Mouse (Mus musculus) forebrain, embryonic 13.5 days (tissue): ENCODE data around the gene Mfsd10. TPM values are rescaled to one million over a fixed set of nuclear protein-coding genes. Genes with fewer than 3 reads are reported as not detected.

ENCODE experiments used
- ATAC-seq: fragments of 200-750 bp; cut with Nextera tagmentation; 2 replicates; pipeline ENCODE4 v1.8.0; 2017
- H3K27ac ChIP-seq: fragments of 300-500 bp; sonication (generic); 2 replicates; pipeline ENCODE4 v1.5.1; 2015; ENCODE audit warnings: inconsistent platforms, mild to moderate bottlenecking, moderate library complexity
- H3K27me3 ChIP-seq: fragments of 300-500 bp; sonication (generic); 2 replicates; pipeline ENCODE4 v1.6.1; 2015; ENCODE audit warnings: mild to moderate bottlenecking, inconsistent platforms
- H3K36me3 ChIP-seq: fragments of 300-500 bp; sonication (generic); 2 replicates; pipeline ENCODE4 v1.6.1; 2015; ENCODE audit warnings: mild to moderate bottlenecking, inconsistent platforms; ENCODE audit not compliant: poor library complexity, severe bottlenecking
- H3K4me1 ChIP-seq: fragments of 300-500 bp; sonication (generic); 2 replicates; pipeline ENCODE4 v1.6.1; 2015; ENCODE audit warnings: inconsistent platforms
- H3K4me2 ChIP-seq: fragments of 300-500 bp; sonication (generic); 2 replicates; pipeline ENCODE4 v1.6.1; 2015; ENCODE audit warnings: inconsistent platforms, mild to moderate bottlenecking, moderate library complexity
- H3K4me3 ChIP-seq: fragments of 300-500 bp; sonication (generic); 2 replicates; pipeline ENCODE4 v1.5.1; 2015; ENCODE audit warnings: mild to moderate bottlenecking, inconsistent platforms
- H3K9ac ChIP-seq: fragments of 300-500 bp; sonication (generic); 2 replicates; pipeline ENCODE4 v1.6.1; 2015; ENCODE audit warnings: mild to moderate bottlenecking, inconsistent platforms
- H3K9me3 ChIP-seq: fragments of 300-500 bp; sonication (generic); replicated peaks from 2 replicates; pipeline ENCODE4 v1.6.1; 2016; ENCODE audit warnings: inconsistent platforms
- WGBS: fragments of 180-500 bp; shearing (Covaris S2); methylation state at CpG from one replicate; pipeline ENCODE4 v1.1.7; 2015; 5-methylcytosine and 5-hydroxymethylcytosine counted together
- polyA plus RNA-seq: library from polyadenylated mRNA; unstranded; fragments of >200 nt; fragmentation: Nextera tagmentation; extraction: Ambion mirVana; gene quantifications from 2 replicates; pipeline ENCODE4 v1.2.1, GENCODE M21; 2015

Mfsd10 gene
- polyA plus RNA-seq, 1 experiment from 2014 or later: 86.9 TPM

DNA sequence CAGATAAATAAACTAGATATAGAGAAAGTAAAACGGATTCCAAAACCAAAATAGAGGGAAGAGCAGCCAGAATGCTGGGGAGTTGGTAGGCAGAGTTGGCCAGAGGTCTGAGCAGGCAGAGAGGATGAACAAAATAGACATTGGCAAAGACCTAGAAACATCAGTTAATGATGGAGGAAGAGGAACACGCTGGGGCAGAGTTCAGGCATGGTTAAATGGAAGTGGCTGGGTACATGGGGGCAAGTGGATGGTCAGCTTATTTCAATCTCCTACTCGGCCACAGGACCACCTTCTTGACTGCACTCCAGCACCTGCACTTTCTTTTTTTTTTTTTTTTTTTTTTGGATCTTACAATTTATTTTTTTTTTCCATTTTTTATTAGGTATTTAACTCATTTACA lies 5.0 kb upstream of the Mfsd10 start:
- Histone ChIP-seq H3K9ac (no peak overlapping the region), H3K9me3 (no peaks in the 10 kb centered on the region), H3K4me2 (no peak overlapping the region), H3K36me3 (peaks cover 90% of the 10 kb centered on the region), H3K27me3 (no peaks in the 10 kb centered on the region), H3K4me1 (0 out of 2 replicates have a peak, but pooled peaks cover 4% of the 10 kb centered on the region), H3K4me3 (no peak overlapping the region), H3K27ac (no peak overlapping the region)
- 81% methylated on average over 3 of the region's 3 CpGs for WGBS
- ATAC-seq: no peak

DNA sequence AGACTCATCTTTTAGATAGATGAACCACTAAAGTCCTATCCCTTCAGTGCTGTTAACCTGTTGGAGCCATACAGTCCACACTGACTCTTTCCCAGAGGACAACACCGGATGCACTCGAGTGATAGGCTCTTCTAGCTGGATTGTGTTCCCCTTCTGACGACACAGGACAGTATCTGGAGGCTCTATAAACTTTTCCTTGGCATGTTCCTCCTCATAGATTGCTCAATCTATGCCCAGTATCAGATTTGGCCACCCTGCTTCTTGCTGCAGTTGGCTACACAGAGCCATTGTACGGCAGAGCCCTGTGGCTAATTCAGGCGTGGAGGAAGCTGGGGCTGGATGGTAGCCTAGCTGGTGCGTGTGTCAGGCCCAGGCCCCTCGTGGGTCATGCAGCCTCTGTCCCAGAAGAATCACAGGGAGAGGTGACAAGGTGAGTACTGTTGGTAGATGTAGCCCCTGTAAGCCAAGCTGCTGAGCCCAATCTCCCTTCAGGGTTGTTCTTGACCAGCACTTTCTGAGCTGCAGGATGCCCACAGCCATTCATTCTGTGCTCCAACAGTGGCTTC lies 662 bp upstream of the Mfsd10 start:
- no peaks in the 10 kb centered on the region for H3K9me3 ChIP-seq
- peak overlapping the region; percentile 81; the same call in 1 of the 2 replicates for H3K9ac ChIP-seq
- no peak overlapping the region for H3K4me3 ChIP-seq
- 82% methylated on average over 7 of the region's 7 CpGs for WGBS
- H3K4me1 ChIP-seq: peaks cover 23% of the 10 kb centered on the region
- H3K36me3 ChIP-seq: peaks cover 75% of the 10 kb centered on the region
- no peak overlapping the region for H3K27ac ChIP-seq
- no peak for ATAC-seq
- H3K27me3 ChIP-seq: no peaks in the 10 kb centered on the region
- H3K4me2 ChIP-seq: peak overlapping the region; percentile 91

DNA sequence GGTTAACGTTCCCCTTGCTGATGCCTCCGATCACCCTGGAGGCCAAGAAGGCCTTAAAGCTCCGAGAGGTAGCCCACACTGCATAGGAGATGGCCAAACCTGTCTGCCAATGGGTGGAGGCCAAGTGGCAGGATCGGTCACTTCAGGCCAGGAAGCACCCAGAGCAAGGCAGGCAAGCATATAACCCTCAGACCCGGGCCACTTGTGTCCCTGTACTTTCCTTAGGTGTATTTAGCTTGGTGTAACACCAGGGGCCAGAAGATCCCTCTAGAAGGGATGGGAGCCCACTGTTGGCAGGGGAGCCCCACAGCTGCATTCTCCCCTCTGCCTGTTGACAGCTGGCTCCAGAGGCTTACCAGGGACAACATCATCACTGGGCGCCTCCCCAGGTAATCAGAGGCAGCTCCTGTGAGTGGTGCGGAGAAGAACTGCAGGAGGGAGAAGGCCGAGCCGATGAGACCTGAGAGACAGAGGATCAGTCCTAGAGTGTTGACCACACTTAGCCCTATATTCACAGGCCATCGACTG lies 1.3 kb downstream of the Mfsd10 start:
- H3K4me2 ChIP-seq: peak overlapping the region; percentile 91
- H3K9me3 ChIP-seq: no peaks in the 10 kb centered on the region
- WGBS: 64% methylated on average over 10 of the region's 10 CpGs
- ATAC-seq: no peak
- H3K36me3 ChIP-seq: peaks cover 81% of the 10 kb centered on the region
- H3K27ac ChIP-seq: peak overlapping the region; percentile 2; the same call in 1 of the 2 replicates
- peaks cover 23% of the 10 kb centered on the region for H3K4me1 ChIP-seq
- H3K9ac ChIP-seq: peak overlapping the region; percentile 81
- peak overlapping the region; percentile 61 for H3K4me3 ChIP-seq
- H3K27me3 ChIP-seq: no peaks in the 10 kb centered on the region

DNA sequence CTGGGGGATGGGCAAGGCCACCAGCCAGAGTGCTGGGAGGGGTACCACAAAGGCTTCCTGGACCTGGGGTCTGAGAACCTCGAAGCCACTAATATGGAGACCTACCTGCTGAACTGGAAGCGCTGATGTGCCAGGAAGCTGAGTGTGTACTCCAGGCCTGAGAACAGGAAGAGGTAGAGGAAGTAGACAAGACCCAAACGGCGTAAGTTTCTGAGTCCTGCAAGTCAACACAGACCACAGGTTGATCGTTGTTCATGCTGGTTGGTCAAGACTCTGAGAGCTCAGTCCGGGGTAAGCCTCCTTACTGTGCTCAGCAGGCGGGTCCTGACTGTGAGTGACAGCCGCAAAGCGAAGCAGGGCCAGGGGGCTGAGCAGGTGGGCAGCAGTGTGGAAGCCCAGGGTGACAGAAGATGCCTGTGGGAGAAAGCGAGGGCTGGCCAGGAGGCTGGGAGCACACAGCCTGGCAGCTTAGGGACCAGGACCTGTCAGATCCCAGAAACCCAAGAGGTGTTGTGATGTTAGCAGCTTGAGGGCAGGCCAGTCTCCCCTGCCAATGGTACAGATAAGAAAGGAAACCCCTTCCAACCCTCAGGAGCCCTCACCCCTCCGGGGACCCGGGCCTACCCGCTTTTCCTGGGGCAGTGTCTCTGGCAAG lies 2.1 kb downstream of the Mfsd10 start:
- Histone ChIP-seq H3K36me3 (peaks cover 81% of the 10 kb centered on the region), H3K27ac (no peak overlapping the region; the same call in 1 of the 2 replicates), H3K27me3 (no peaks in the 10 kb centered on the region), H3K4me3 (no peak overlapping the region), H3K4me1 (peaks cover 23% of the 10 kb centered on the region), H3K9ac (0 out of 2 replicates have a peak overlapping the region, but pooled peaks have one; percentile 7), H3K4me2 (no peak overlapping the region), H3K9me3 (no peaks in the 10 kb centered on the region)
- 91% methylated on average over 13 of the region's 13 CpGs for WGBS
- no peak for ATAC-seq

DNA sequence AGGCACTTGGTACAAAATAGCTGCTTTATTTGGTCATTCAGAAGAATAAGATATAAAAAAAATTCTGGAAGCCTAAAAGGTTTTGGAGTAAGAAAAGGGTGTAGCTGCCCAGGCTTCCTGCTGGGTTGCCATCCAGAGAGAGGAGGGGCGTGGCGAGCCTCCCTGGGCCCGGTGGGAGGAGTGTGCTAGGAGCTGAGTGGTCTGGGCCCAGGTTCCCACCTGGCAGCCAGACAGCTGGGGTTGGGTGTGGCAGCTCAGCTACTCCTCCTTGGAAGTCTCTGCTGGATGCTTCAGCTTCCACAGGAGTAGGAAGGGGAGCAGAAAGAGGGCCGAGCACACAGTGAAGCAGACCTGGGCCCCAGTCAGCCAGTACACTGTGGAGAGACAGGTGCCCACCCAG lies 3.4 kb downstream of the Mfsd10 start:
- H3K4me2 ChIP-seq: no peak overlapping the region
- H3K4me3 ChIP-seq: no peak overlapping the region
- H3K4me1 ChIP-seq: peaks cover 23% of the 10 kb centered on the region
- no peak for ATAC-seq
- 81% methylated on average over 4 of the region's 4 CpGs for WGBS
- no peaks in the 10 kb centered on the region for H3K27me3 ChIP-seq
- no peak overlapping the region for H3K27ac ChIP-seq
- peaks cover 81% of the 10 kb centered on the region for H3K36me3 ChIP-seq
- no peaks in the 10 kb centered on the region for H3K9me3 ChIP-seq
- no peak overlapping the region for H3K9ac ChIP-seq

DNA sequence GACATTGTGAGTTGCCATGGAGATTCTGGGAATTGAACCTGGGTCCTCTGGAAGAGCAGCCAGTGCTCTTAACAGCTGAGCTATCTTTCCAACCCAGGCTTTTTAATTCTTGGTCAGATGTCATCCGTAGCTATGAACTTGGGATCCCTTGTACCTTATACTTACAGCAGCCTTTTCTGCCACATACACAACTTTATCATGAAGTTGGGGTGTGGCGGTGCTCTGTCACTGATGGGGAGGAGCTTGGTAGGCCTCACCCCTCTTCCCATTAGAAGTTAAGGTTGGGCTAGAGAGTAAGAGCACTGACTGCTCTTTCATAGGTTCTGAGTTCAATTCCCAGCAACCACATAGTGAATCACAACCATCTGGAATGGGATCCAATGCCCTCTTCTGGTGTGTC lies 4.0 kb downstream of the Mfsd10 start:
- ATAC-seq: no peak
- 90% methylated on average over 2 of the region's 2 CpGs for WGBS
- H3K9ac ChIP-seq: no peak overlapping the region
- H3K9me3 ChIP-seq: no peaks in the 10 kb centered on the region
- H3K4me2 ChIP-seq: no peak overlapping the region
- no peak overlapping the region for H3K4me3 ChIP-seq
- H3K4me1 ChIP-seq: peaks cover 23% of the 10 kb centered on the region
- H3K27ac ChIP-seq: no peak overlapping the region
- H3K27me3 ChIP-seq: no peaks in the 10 kb centered on the region
- peaks cover 81% of the 10 kb centered on the region for H3K36me3 ChIP-seq

DNA sequence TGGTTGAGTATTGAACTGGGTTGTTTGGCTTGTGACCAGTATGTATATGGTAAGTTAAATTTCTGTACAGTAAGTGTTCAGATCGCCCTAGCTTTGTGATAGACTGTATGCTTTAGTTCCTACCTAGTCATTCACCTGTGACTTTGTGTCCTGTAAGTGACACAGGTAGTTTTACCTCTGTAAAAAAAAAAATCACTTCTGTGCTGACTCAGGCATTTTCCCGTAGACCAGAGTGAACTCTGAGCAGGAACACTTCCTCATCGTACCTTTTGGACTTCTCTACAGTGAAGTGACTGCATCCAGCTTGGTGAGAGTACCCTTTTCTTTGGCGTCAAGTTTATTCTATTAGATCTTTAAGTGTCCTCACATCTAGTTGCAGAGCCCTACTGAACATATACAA lies 27.0 kb downstream of the Mfsd10 start:
- ATAC-seq: no peak
- 94% methylated on average over 4 of the region's 4 CpGs for WGBS
- Histone ChIP-seq H3K36me3 (peaks cover 80% of the 10 kb centered on the region), H3K9ac (no peak overlapping the region), H3K27ac (no peak overlapping the region), H3K4me3 (no peak overlapping the region), H3K4me1 (no peaks in the 10 kb centered on the region), H3K9me3 (no peaks in the 10 kb centered on the region), H3K4me2 (no peak overlapping the region), H3K27me3 (no peaks in the 10 kb centered on the region)

DNA sequence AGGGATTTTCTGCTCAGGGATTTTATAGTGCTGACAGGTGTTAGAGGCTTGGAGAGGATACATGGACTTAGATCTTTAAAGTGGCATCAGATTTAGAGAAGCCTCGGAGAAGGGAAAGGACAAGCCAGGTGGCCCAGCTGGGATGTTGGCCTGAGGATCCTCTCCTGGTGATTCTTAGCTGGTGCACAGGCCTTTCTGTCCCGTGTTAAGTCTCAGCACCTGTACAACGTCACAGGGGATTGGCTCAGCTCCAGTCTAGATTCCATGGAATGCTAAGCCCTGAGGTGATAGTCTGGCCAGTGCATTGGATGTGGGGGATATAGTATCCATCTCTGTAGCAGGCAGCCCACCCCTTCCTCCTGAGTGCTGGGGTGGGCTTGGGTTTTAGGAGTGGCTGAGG lies 28.8 kb downstream of the Mfsd10 start:
- no peak overlapping the region for H3K4me2 ChIP-seq
- H3K36me3 ChIP-seq: peaks cover 69% of the 10 kb centered on the region
- no peaks in the 10 kb centered on the region for H3K27me3 ChIP-seq
- no peaks in the 10 kb centered on the region for H3K9me3 ChIP-seq
- WGBS: 75% methylated on average over 3 of the region's 3 CpGs
- H3K9ac ChIP-seq: no peak overlapping the region
- no peak overlapping the region for H3K4me3 ChIP-seq
- no peak for ATAC-seq
- no peaks in the 10 kb centered on the region for H3K4me1 ChIP-seq
- H3K27ac ChIP-seq: no peak overlapping the region

DNA sequence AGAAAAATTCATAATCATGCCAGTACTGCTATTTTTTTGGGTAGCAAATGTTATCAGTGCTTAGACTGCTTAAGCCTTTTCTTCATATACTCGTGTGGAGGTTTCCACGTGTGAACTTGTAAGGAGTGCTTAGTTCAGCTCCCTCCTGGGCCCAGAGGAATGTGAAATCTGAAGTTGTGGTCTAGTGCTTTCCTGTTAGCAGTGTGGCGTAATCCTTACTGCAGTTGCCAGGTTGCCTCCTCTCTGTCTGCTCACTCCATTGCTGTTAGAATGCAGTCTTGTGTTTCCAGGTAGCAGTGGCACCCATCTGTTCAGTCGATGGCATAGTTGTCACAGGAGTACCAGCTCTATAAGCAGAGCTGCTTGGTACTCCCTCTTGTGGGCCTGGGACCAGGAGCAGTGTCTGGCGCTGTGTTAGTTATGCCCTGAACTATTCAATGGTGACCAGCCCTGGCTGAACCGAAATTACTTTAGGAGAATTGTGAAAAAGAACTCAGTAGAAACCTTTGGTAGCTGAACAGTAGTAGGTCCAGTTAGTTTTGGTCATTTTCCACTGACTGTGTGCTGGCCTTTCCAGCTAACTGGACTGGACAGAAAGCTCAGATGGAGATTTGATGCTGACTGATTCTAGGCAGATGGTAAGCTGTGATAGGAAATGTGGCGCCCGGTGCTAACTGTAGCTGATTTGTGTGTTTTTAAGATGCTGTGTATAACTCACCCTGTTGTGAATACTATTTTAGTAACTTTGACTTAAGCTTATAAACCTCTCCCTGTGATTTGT lies 29.7 kb downstream of the Mfsd10 start:
- Histone ChIP-seq H3K4me1 (no peaks in the 10 kb centered on the region), H3K4me3 (no peak overlapping the region), H3K9me3 (no peaks in the 10 kb centered on the region), H3K36me3 (peaks cover 71% of the 10 kb centered on the region), H3K27ac (no peak overlapping the region), H3K4me2 (no peak overlapping the region), H3K27me3 (no peaks in the 10 kb centered on the region), H3K9ac (no peak overlapping the region)
- WGBS: 90% methylated on average over 8 of the region's 8 CpGs
- no peak for ATAC-seq

DNA sequence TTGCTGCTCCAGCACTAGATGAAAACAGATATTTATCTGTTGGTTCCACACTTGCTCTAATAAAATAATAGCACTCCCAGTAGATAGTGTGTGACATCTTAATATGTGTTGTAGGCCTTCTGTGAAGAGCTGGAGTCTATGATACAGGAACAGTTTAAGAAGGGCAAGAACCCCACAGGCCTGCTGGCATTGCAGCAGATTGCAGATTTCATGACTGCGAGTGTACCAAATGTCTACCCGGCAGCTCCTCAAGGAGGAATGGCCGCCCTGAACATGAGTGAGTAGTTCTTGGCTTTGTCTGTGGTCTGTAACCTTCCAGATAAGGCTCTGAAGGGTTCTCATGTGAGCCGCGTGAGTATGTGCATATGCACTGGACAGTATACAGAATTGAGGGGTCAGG lies 32.4 kb downstream of the Mfsd10 start:
- WGBS: 95% methylated on average over 5 of the region's 5 CpGs
- H3K4me2 ChIP-seq: no peak overlapping the region
- no peaks in the 10 kb centered on the region for H3K27me3 ChIP-seq
- no peak overlapping the region for H3K9ac ChIP-seq
- H3K27ac ChIP-seq: no peak overlapping the region
- H3K4me1 ChIP-seq: no peaks in the 10 kb centered on the region
- no peaks in the 10 kb centered on the region for H3K9me3 ChIP-seq
- H3K36me3 ChIP-seq: peaks cover 66% of the 10 kb centered on the region
- H3K4me3 ChIP-seq: no peak overlapping the region
- ATAC-seq: no peak

DNA sequence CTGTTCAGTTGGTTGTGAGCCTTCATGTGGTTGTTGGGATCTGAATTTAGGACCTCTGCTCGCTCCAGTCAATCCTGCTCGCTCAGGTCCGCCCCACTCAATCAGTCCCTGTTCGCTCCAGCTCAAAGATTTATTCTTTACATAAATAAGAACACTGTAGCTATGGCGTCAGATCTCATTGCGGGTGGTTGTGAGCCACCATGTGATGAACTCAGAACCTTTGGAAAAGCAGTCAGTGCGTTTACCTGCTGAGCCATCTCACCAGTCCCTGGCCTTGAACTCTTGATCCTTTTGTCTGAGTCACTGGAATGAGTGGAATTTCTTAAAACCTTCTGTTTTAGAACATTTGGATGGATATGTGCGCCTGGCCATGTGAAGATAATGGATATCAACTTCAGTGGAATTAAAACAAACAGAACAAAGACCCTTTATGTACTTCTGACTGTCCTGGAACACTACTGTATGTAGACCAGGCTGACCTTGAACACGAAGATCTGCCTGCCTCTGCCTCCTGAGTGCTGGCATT lies 43.7 kb downstream of the Mfsd10 start:
- no peak for ATAC-seq
- Histone ChIP-seq H3K9ac (no peak overlapping the region), H3K36me3 (peaks cover 9% of the 10 kb centered on the region), H3K9me3 (no peaks in the 10 kb centered on the region), H3K27ac (no peak overlapping the region), H3K27me3 (no peaks in the 10 kb centered on the region), H3K4me3 (no peak overlapping the region), H3K4me2 (no peak overlapping the region), H3K4me1 (peaks cover 26% of the 10 kb centered on the region)
- WGBS: 95% methylated on average over 9 of the region's 9 CpGs

DNA sequence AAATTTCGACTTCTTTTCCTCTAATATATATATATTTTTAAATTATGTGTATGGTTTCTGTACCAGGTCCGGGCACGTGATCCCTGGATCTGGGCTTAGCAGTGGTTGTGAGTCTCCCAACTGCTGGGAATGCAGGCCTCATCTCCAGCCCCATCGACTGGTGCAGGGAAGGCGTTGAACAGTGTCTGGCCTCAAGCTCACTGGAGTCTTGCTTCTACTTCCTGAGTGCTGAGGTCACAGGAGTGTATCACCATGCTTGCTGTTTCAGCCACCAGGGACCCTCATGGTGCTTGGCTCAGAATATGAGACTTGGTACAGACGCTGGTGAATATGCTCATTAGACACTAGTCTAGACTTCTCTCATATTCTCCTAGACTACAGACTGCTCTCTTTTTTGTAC lies 44.3 kb downstream of the Mfsd10 start:
- no peaks in the 10 kb centered on the region for H3K27me3 ChIP-seq
- ATAC-seq: no peak
- H3K9me3 ChIP-seq: no peaks in the 10 kb centered on the region
- H3K27ac ChIP-seq: peak overlapping the region; percentile 51; the same call in 1 of the 2 replicates
- H3K4me1 ChIP-seq: peaks cover 26% of the 10 kb centered on the region
- no peak overlapping the region for H3K9ac ChIP-seq
- no peak overlapping the region for H3K4me2 ChIP-seq
- peaks cover 3% of the 10 kb centered on the region for H3K36me3 ChIP-seq
- 89% methylated on average over 6 of the region's 6 CpGs for WGBS
- H3K4me3 ChIP-seq: no peak overlapping the region
